Mouse (Mus musculus): ENCODE results near the gene Mrpl44. TPM values are rescaled to one million over a fixed set of nuclear protein-coding genes. Genes with fewer than 3 reads are reported as not detected.

The Mrpl44 gene
- polyA plus RNA-seq (2016; fragmentation: Nextera tagmentation; extraction: Ambion mirVana), result 60.6 and 61.1 TPM in 2 replicates

DNA sequence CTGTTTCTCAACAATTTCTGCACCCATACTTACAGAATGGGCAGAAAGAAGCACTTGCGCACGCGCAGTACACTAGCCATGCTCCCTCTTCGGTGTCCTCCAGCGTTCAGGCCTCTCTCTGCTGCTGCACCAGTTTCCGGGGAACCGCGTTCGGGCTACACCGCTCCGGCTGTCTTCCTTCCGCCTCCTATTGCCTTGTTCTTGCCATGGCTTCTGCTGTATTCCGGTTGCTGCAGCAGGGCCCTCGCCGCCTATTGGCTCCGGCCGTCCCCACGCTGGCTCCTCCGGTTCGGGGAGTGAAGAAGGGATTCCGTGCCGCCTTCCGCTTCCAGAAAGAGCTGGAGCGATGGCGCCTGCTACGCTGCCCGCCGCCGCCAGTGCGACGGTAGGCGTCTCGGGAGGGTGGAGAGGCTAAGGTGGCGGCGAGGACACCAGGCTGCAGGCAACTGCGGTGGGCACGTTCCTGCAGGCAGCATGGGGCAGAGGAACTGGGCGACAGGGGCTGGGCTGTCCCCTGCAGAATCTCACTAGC lies at the start of gene Mrpl44, which contains the start of gene Wdfy1:
Gene Mrpl44, plus strand, starts transcription at position 92 of the 532 bp plus-strand sequence.
Gene Wdfy1, minus strand, starts transcription at position 217 of the 532 bp plus-strand sequence.
- Histone ChIP-seq H3K9me3 (no peaks in the 10 kb centered on the region), H3K4me3 (peak within 1 kb of the TSS; percentile 93), H3K36me3 (replicated peaks) (peaks cover 35% of the 10 kb centered on the region), H3K27ac (replicated peaks) (peak within 1 kb of the TSS; percentile 94), H3K4me1 (0 out of 2 replicates have a peak, but pooled peaks cover 4% of the 10 kb centered on the region), H3K27me3 (replicated peaks; ENCODE audit: low read depth, poor library complexity, severe bottlenecking) (no peaks in the 10 kb centered on the region)
- DNase-seq (ENCODE audit: low spot score), result peak; percentile 97
- WGBS, result under 1% methylated on average over 38 of the region's 38 CpGs

DNA sequence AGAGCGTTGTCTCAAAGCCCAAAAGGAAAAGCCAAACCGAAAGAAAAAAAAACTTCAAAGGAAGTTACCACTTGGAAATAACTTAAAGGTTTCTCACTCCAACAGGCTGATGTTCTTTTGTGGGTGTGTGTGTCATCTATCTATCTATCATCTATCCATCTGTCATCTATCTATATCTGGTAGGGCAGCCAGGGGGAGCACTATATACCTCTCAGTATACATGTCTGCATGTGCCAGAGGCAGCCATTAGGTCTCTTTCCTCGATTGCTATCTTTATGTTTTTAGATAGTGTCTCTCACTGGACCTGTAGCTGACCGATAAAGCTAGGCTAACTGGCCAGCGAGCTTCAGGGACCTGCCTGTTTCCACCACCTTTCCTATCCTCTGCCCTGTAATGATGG lies 41.0 kb upstream of the Mrpl44 start:
- WGBS, result 97% methylated on average over 5 of the region's 5 CpGs
- Histone ChIP-seq H3K4me3 (no peak overlapping the region), H3K9me3 (no peaks in the 10 kb centered on the region), H3K27ac (replicated peaks) (no peak overlapping the region), H3K4me1 (no peaks in the 10 kb centered on the region; the same call in 1 of the 2 replicates), H3K27me3 (replicated peaks; ENCODE audit: low read depth, poor library complexity, severe bottlenecking) (no peaks in the 10 kb centered on the region), H3K36me3 (replicated peaks) (peaks cover 3% of the 10 kb centered on the region; the same call in 1 of the 2 replicates)
- no peak for DNase-seq (ENCODE audit: low spot score)

GRCm38 (mm10) chr1:79736408-79736807 lies 39.4 kb upstream of the Mrpl44 start:
- Histone ChIP-seq H3K4me3 (no peak overlapping the region), H3K36me3 (replicated peaks) (peaks cover 3% of the 10 kb centered on the region; the same call in 1 of the 2 replicates), H3K27me3 (replicated peaks; ENCODE audit: low read depth, poor library complexity, severe bottlenecking) (no peaks in the 10 kb centered on the region), H3K27ac (replicated peaks) (no peak overlapping the region), H3K9me3 (no peaks in the 10 kb centered on the region), H3K4me1 (no peaks in the 10 kb centered on the region; the same call in 1 of the 2 replicates)
- WGBS, result 94% methylated on average over 3 of the region's 3 CpGs
- DNase-seq (ENCODE audit: low spot score), result no peak

DNA sequence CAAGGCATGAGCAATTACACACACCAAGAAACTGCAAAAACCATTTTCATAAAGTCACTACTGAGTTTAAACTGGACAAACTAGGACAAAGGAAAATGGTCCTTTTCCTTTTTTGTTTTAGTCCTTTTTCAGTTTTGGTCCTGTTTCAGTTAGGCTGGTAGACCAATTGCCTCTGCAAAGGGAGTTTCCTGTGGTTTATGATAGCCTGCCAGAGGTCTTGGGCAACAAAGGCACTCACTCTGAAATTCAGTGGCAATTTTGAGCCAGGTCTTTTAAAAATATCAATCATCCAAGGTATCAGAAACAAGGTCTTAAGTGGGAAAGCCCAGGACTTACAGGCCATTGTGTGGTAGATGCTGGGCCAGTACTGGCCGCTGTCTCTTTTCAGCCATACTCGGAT lies 36.1 kb upstream of the Mrpl44 start:
- no peaks in the 10 kb centered on the region for H3K9me3 ChIP-seq
- H3K36me3 ChIP-seq (replicated peaks), result peaks cover 3% of the 10 kb centered on the region; the same call in 1 of the 2 replicates
- no peak overlapping the region for H3K4me3 ChIP-seq
- no peaks in the 10 kb centered on the region; the same call in 1 of the 2 replicates for H3K4me1 ChIP-seq
- WGBS, result 93% methylated on average over 2 of the region's 2 CpGs
- no peak overlapping the region for H3K27ac ChIP-seq (replicated peaks)
- no peaks in the 10 kb centered on the region for H3K27me3 ChIP-seq (replicated peaks; ENCODE audit: low read depth, poor library complexity, severe bottlenecking)
- no peak for DNase-seq (ENCODE audit: low spot score)

GRCm38 (mm10) chr1:79741002-79741401 lies 34.8 kb upstream of the Mrpl44 start:
- DNase-seq (ENCODE audit: low spot score), result no peak
- H3K9me3 ChIP-seq, result no peaks in the 10 kb centered on the region
- WGBS, result 83% methylated on average over 4 of the region's 4 CpGs
- H3K4me3 ChIP-seq, result no peak overlapping the region
- no peaks in the 10 kb centered on the region for H3K27me3 ChIP-seq (replicated peaks; ENCODE audit: low read depth, poor library complexity, severe bottlenecking)
- no peaks in the 10 kb centered on the region; the same call in 1 of the 2 replicates for H3K4me1 ChIP-seq
- H3K27ac ChIP-seq (replicated peaks), result no peak overlapping the region
- peaks cover 3% of the 10 kb centered on the region; the same call in 1 of the 2 replicates for H3K36me3 ChIP-seq (replicated peaks)

- DNase-seq (ENCODE audit: low spot score), result no peak
- Histone ChIP-seq H3K27ac (replicated peaks) (no peak overlapping the region), H3K4me1 (no peaks in the 10 kb centered on the region; the same call in 1 of the 2 replicates), H3K27me3 (replicated peaks; ENCODE audit: low read depth, poor library complexity, severe bottlenecking) (no peaks in the 10 kb centered on the region), H3K9me3 (no peaks in the 10 kb centered on the region), H3K4me3 (no peak overlapping the region), H3K36me3 (replicated peaks) (peaks cover 2% of the 10 kb centered on the region; the same call in 1 of the 2 replicates)
- WGBS, result 92% methylated on average over 7 of the region's 7 CpGs
Observed at GRCm38 (mm10) chr1:79742949-79743348, 32.9 kb upstream of the Mrpl44 start.

DNA sequence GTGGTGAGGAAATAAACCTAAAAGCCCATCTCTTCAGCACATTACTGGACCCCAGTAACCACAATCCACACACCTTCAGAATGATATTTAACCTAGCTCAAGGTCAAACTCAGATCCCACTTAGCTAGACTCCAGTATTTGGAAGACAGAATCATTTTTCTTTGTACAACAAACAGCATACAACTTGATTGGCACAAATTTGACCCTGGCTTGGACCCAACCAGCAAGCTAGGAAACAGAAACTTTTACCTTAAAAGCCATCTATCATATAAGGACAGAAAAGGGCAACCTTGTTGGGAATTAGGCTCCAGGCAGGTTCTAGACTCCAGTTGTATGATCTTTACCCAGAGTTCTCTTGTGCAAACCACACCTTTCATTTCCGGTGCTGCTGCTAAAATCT lies 32.4 kb upstream of the Mrpl44 start:
- 90% methylated on average over 1 of the region's 1 CpGs for WGBS
- no peaks in the 10 kb centered on the region for H3K9me3 ChIP-seq
- no peaks in the 10 kb centered on the region for H3K36me3 ChIP-seq (replicated peaks)

DNA sequence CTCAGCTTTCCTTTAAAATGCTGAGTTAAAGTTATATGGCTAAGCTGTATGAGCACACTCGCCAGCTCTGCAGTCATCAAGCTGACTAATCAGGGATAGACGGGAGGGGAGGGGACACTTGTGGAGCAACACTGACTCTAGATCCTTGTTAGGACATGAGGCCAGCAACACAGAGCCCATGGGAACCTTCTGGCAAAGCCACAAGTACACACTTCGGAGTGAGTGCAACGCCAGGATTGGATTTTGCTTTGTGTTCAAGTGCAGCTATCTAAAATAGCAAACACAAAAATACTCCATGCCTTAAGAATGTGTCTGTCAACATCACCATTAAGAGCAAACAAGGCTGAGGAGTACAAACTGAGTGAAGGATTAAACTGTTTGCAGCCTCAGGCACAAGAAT lies 29.8 kb upstream of the Mrpl44 start:
- no peak overlapping the region for H3K27ac ChIP-seq (replicated peaks)
- no peaks in the 10 kb centered on the region for H3K9me3 ChIP-seq
- H3K4me1 ChIP-seq, result no peaks in the 10 kb centered on the region
- WGBS, result 91% methylated on average over 4 of the region's 4 CpGs
- DNase-seq (ENCODE audit: low spot score), result no peak
- H3K4me3 ChIP-seq, result no peak overlapping the region
- no peaks in the 10 kb centered on the region for H3K27me3 ChIP-seq (replicated peaks; ENCODE audit: low read depth, poor library complexity, severe bottlenecking)
- H3K36me3 ChIP-seq (replicated peaks), result no peaks in the 10 kb centered on the region

More for the DNA sequence above, 32.4 kb upstream of the Mrpl44 start:
- Histone ChIP-seq H3K4me3 (no peak overlapping the region), H3K4me1 (no peaks in the 10 kb centered on the region; the same call in 1 of the 2 replicates), H3K27ac (replicated peaks) (no peak overlapping the region), H3K27me3 (replicated peaks; ENCODE audit: low read depth, poor library complexity, severe bottlenecking) (no peaks in the 10 kb centered on the region)
- no peak for DNase-seq (ENCODE audit: low spot score)

DNA sequence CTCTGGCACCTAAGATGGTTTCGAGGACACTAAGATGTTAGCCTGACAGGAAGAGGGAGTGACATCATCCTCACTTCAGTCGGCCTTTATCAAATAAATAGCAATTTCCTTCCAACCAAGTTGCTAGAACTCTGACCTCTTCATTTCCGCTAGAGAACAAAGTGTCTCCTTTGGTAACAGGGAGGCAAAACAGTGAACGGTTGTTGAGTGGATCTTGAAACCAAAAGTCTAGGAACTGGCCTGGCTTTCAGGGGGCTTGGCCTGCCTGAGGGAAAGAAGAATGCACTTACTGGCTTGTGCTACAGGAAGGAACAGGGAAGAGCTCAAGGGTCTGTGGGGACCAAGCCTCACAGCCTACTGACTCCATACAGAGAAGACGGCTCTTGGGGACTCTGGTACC lies 24.6 kb upstream of the Mrpl44 start:
- Histone ChIP-seq H3K4me3 (no peak overlapping the region), H3K36me3 (replicated peaks) (0 out of 2 replicates have a peak, but pooled peaks cover 3% of the 10 kb centered on the region), H3K27ac (replicated peaks) (no peak overlapping the region), H3K9me3 (no peaks in the 10 kb centered on the region), H3K4me1 (0 out of 2 replicates have a peak, but pooled peaks cover 4% of the 10 kb centered on the region), H3K27me3 (replicated peaks; ENCODE audit: low read depth, poor library complexity, severe bottlenecking) (no peaks in the 10 kb centered on the region)
- DNase-seq (ENCODE audit: low spot score), result no peak
- WGBS, result 55% methylated on average over 5 of the region's 5 CpGs

GRCm38 (mm10) chr1:79752015-79752695 lies 23.7 kb upstream of the Mrpl44 start:
- 0 out of 2 replicates have a peak, but pooled peaks cover 3% of the 10 kb centered on the region for H3K36me3 ChIP-seq (replicated peaks)
- peaks cover 13% of the 10 kb centered on the region; the same call in 1 of the 2 replicates for H3K4me1 ChIP-seq
- WGBS, result 84% methylated on average over 7 of the region's 7 CpGs
- no peak overlapping the region for H3K4me3 ChIP-seq
- DNase-seq (ENCODE audit: low spot score), result no peak
- H3K27ac ChIP-seq (replicated peaks), result no peak overlapping the region; the same call in 1 of the 2 replicates
- H3K9me3 ChIP-seq, result no peaks in the 10 kb centered on the region
- H3K27me3 ChIP-seq (replicated peaks; ENCODE audit: low read depth, poor library complexity, severe bottlenecking), result no peaks in the 10 kb centered on the region

- peaks cover 13% of the 10 kb centered on the region; the same call in 1 of the 2 replicates for H3K4me1 ChIP-seq
- H3K9me3 ChIP-seq, result no peaks in the 10 kb centered on the region
- no peak for DNase-seq (ENCODE audit: low spot score)
- H3K27me3 ChIP-seq (replicated peaks; ENCODE audit: low read depth, poor library complexity, severe bottlenecking), result no peaks in the 10 kb centered on the region
- H3K4me3 ChIP-seq, result no peak overlapping the region
- H3K27ac ChIP-seq (replicated peaks), result no peak overlapping the region
- 0 out of 2 replicates have a peak, but pooled peaks cover 3% of the 10 kb centered on the region for H3K36me3 ChIP-seq (replicated peaks)
- WGBS, result 87% methylated on average over 4 of the region's 4 CpGs
Observed at GRCm38 (mm10) chr1:79752714-79753340, 23.0 kb upstream of the Mrpl44 start.

GRCm38 (mm10) chr1:79753456-79753855 lies 22.4 kb upstream of the Mrpl44 start:
- no peaks in the 10 kb centered on the region for H3K9me3 ChIP-seq
- H3K36me3 ChIP-seq (replicated peaks), result 0 out of 2 replicates have a peak, but pooled peaks cover 3% of the 10 kb centered on the region
- no peaks in the 10 kb centered on the region for H3K27me3 ChIP-seq (replicated peaks; ENCODE audit: low read depth, poor library complexity, severe bottlenecking)
- DNase-seq (ENCODE audit: low spot score), result no peak
- H3K4me3 ChIP-seq, result no peak overlapping the region
- 92% methylated on average over 3 of the region's 3 CpGs for WGBS
- no peak overlapping the region for H3K27ac ChIP-seq (replicated peaks)
- peaks cover 13% of the 10 kb centered on the region; the same call in 1 of the 2 replicates for H3K4me1 ChIP-seq
